Mouse (Mus musculus) adipocyte (in vitro differentiated cells): ENCODE results near the gene Cutal.

Experiments used
- DNase-seq: peaks from one replicate; pipeline ENCODE4 v3.0.0-alpha.2; 2016; ENCODE audit warnings: low spot score

Cutal gene

DNA sequence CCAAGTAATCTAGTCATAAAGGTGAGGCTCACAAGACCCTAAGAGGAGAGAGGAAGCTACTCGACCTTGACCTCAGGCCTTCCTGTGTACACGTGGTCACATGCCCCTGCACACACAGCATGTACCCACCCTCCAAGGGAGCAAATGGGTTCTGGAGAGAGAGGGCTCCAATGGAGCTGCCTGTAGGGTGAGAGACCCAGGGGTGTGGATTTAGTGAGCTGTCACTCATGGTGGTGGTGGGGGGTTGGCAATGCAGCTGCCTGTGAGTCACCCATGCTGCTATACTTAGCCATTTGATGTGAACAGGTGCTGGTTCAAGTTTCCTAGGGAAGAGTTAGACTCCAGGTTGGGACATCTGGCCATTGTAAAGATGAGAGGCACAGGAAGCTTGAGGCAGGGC is 45.9 kb downstream of the Cutal start:
- DNase-seq: no peak

DNA sequence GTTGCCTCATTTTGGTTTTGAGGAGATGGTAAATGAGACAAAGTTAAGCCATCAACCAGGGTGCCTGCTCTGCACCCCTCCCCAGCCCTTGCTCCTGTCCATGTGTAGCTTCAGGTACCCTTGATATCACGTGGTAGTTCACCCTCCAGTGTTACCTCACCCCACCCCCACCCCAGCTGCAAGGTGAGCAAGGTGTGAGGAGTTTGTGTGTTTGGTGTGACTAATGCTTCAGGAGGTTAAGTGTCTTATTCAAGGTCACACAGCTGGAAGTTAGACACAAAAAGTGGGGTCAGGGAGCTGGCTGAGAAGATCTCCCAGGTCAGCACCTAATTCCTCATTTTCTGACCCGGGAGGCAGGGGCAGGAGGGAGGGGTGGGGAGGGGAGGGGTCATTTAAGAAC is 48.5 kb downstream of the Cutal start:
- DNase-seq: no peak

DNA sequence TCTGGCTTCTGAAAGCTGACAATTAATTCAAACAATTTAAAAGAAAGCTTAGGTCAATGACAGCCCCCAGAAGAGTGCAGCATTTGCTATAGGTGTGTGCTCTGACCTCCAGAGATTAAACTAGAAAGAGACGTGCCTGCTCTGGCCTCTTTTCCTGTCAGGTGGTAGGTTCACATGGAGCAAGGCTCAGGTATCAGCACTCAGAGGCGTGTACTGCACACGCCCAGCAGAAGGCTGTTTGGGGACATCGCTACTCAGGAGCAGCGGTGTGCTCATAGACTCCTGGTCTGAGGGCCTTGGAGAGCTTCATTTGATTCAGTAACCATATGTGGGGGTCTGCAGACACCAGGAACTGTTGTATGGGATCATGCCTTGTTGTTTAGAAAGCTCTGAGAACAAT is 53.1 kb downstream of the Cutal start:
- DNase-seq: no peak

DNA sequence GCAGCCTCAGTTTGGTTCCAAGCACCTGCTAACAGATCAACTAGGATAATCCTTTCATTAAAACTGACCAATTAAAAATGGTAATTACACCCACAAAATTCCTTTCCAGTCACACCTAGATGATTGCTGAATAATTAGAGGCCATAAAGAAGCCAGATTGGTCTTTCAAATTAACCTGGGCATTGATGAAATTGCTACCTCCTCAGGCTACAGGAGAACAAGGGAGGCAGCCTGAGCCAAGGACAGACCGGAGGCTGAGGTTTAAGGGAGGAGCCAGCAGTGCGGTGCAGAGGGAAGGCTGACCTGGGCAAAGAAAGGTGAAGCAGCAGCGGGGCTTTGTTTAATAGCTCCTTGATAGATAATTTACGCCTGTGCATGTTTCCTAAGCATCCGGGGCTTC is 63.3 kb downstream of the Cutal start:
- no peak for DNase-seq

DNA sequence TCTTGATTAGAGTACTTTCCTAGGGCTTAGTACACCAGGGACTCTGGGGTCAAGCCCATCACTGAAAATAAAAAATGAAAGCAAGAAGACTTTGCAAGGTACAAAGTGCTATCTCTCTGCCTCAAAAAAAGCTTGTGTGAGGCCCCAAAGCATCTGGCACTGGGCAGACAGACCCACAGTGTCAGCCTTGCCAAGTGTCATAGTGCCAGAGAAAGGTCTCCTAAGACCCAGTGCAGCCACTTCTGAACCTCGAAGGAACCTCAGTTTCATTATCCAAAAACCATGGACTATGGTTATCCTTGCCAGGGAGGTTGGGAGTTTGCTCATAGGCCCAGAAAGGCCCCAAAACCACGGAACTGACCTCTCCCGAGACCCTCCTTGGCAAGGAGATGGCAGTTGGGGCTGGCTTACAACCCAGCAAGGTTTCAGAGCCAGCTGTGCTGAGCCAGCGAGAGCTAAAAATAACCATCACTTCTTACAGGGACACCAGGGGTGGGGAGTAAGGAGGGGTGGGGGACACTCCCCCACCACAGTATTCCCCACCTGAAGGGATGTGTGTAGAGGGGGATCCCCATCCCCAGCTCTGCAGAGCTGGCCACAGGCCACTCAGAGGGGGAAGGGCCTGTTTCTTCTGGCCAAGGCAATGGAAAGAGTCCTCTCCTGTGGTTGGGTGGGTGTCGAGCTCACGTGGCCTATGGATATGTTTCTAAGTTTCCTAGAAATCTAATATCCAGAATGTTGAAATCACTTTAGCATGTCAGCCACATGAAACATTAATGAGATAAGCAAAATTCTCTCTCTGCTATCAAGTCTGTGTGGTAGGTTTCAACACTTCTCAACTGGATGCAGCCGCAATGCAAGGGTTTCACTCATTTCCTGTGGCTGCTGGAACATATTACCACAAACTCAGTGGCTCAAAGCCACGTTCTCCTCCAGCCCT is 64.3 kb downstream of the Cutal start:
- peak; percentile 50 for DNase-seq

DNA sequence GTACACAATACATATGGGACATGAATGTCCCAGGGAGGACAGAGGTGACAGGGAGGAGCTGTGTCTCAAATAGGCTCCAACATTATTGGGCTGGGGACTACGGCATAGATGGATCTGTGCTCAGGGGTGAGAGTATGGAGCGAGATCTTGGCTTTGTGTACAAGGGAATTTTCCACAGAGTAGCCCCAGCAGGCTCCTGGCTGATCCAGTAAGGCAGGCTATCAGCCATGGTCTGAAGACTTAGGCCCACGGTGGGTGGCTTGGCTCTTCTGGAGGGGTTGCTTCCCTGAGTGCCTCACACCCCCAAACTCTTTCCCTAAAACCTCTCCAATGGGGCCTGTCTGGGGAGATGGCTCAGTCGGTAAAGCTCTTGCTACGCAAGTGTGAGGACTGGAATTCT is 66.0 kb downstream of the Cutal start:
- no peak for DNase-seq

DNA sequence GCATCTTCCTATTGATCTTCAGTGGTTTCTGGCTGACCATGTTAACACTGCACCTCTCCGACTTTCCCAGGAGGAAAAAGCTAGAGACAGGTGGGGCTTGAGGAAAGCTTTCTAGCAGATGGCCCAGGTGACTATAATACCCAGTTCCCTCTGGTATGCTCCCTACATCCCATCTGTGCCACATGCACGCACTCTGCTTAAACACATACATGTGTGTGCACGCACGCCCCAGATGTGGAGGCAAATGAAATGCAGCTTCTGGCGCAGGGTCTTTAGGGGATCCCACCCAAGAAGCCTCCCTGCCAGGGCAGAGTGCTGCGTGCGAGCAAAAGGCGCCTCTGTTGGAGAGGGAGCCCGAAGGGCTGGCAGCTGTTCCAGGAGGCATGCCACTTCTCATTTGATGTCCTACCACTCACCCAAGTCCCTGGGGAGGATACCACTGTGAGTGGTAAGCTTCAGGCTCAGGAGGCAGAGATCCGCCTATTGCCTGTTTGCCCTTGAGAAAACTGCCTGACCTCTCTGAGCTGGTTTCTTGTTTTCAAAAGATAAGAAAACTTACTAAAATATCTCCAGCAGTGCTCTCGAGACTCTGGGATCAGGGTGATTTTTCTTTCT is 67.0 kb downstream of the Cutal start:
- no peak for DNase-seq
